Mouse (Mus musculus) embryonic fibroblast, embryonic 13.5 days (primary cell): Measurements from ENCODE around the gene Cfap221. TPM values are rescaled to one million over a fixed set of nuclear protein-coding genes. Genes with fewer than 3 reads are reported as not detected.

Source experiments
- H3K27ac ChIP-seq: 2 replicates; pipeline ENCODE4 v1.5.1; 2012; ENCODE audit warnings: low read length, control low read depth, inconsistent platforms; ENCODE audit not compliant: insufficient read depth
- H3K4me1 ChIP-seq: 2 replicates; pipeline ENCODE4 v1.6.1; 2011; ENCODE audit warnings: low read length; ENCODE audit not compliant: control insufficient read depth, insufficient read depth
- H3K4me3 ChIP-seq: 2 replicates; pipeline ENCODE4 v1.5.1; 2011; ENCODE audit warnings: mild to moderate bottlenecking, control low read depth, low read length; ENCODE audit not compliant: insufficient read depth
- CTCF ChIP-seq: IDR thresholded peaks from 2 replicates; pipeline ENCODE4 v1.5.1; 2011; ENCODE audit warnings: mild to moderate bottlenecking, control low read depth, low read length, moderate library complexity, borderline replicate concordance; ENCODE audit not compliant: insufficient read depth
- POLR2A ChIP-seq: IDR thresholded peaks from 2 replicates; pipeline ENCODE4 v1.6.1; 2011; ENCODE audit warnings: low read depth, mild to moderate bottlenecking, control low read depth, low read length, moderate library complexity
- polyA plus RNA-seq: library from polyadenylated mRNA; stranded (reverse); fragments of >200 nt; gene quantifications from 2 replicates; pipeline ENCODE4 v1.2.4, GENCODE M21; 2011; ENCODE audit warnings: low read depth; ENCODE audit not compliant: missing spikeins, insufficient read length

Cfap221 gene
- polyA plus RNA-seq, 1 experiment: not detected

GRCm38 (mm10) chr1:119957716-119958222, 39.3 kb downstream of the Cfap221 start:
- no peak overlapping the region for H3K4me3 ChIP-seq
- H3K4me1 ChIP-seq: no peaks in the 10 kb centered on the region
- TF ChIP-seq POLR2A (no peak), CTCF (no peak)
- H3K27ac ChIP-seq: no peak overlapping the region

DNA sequence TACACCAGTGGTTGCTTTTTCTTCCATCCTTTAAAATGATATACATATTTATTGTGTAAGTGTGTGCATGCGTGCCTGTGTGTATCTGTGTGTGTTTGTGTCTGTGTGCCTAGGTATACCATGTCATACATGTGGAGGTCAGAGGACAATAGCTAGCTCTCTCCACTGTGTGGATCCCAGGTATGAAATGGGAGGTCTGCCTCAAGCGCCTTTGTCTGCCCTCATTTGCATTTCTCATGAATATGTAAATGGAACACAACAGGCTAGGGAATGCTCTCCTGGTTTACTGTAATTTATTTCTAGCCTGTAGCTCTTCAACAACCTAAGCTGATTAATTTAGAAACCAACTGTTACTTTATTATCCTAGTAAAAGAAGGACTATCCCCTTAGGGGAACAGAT, 42.4 kb downstream of the Cfap221 start:
- Histone ChIP-seq H3K4me1 (no peaks in the 10 kb centered on the region), H3K27ac (no peak overlapping the region)
- TF ChIP-seq POLR2A: no peak
- TF ChIP-seq CTCF: no peak

GRCm38 (mm10) chr1:119953456-119953855, 43.6 kb downstream of the Cfap221 start:
- Histone ChIP-seq H3K27ac (no peak overlapping the region), H3K4me1 (no peaks in the 10 kb centered on the region), H3K4me3 (no peak overlapping the region)
- TF ChIP-seq POLR2A (no peak), CTCF (no peak)

More for the DNA sequence above, 42.4 kb downstream of the Cfap221 start:
- no peak overlapping the region for H3K4me3 ChIP-seq

- H3K4me1 ChIP-seq: no peaks in the 10 kb centered on the region
- no peak overlapping the region for H3K27ac ChIP-seq
- no peak overlapping the region for H3K4me3 ChIP-seq
- no peak for TF ChIP-seq POLR2A
- no peak for TF ChIP-seq CTCF
Measured at GRCm38 (mm10) chr1:119950086-119950485, 46.9 kb downstream of the Cfap221 start.

DNA sequence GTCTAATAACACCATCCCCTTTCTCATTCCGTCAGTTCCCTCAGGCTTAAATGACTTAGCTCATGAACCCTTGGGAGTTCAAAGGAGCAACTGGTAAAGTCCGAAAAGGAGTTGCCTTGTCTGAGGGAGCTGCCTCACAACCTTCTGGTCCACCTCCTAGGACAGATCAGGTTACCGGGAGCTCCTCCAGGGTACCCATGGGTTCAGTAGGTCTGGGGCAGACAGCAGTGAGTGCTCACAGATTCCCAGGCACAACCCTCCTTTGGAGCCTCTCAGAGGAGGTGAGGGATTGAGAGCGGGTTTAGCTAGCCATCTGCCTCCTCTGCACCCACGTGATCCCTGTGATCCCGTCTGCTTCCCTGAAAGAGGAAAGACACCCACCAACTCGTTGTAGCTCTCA, 60.2 kb downstream of the Cfap221 start:
- Histone ChIP-seq H3K27ac (no peak overlapping the region), H3K4me3 (no peak overlapping the region), H3K4me1 (no peaks in the 10 kb centered on the region)
- no peak for TF ChIP-seq POLR2A
- TF ChIP-seq CTCF: no peak

- Histone ChIP-seq H3K27ac (no peak overlapping the region), H3K4me3 (no peak overlapping the region), H3K4me1 (no peaks in the 10 kb centered on the region)
- TF ChIP-seq POLR2A (no peak), CTCF (no peak)
Measured at GRCm38 (mm10) chr1:119931421-119932150, 65.4 kb downstream of the Cfap221 start.

GRCm38 (mm10) chr1:119929715-119930114, 67.3 kb downstream of the Cfap221 start:
- H3K4me3 ChIP-seq: no peak overlapping the region
- TF ChIP-seq POLR2A (no peak), CTCF (no peak)

DNA sequence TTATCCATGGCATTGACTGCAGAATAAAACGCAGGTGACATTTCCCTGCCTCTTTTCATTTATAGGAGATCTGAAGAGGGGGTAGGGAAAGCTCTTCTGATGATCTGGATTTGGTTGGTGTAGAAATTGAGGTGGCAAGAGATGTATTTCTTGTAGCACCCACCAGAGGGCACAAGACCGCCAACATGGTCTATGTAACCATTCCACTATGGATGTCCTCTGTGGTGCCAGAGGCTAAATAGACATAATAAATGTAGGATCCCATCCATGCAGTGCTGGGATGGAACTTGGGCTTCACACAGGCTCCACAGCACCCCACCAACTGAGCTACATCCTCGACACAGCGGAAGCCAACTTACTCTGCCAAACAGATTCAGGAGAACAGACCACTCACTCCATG, 77.7 kb downstream of the Cfap221 start:
- TF ChIP-seq CTCF (no peak), POLR2A (no peak)
- no peak overlapping the region for H3K4me3 ChIP-seq
- no peaks in the 10 kb centered on the region for H3K4me1 ChIP-seq
- no peak overlapping the region for H3K27ac ChIP-seq

More at GRCm38 (mm10) chr1:119929715-119930114, 67.3 kb downstream of the Cfap221 start:
- no peak overlapping the region for H3K27ac ChIP-seq
- H3K4me1 ChIP-seq: no peaks in the 10 kb centered on the region

DNA sequence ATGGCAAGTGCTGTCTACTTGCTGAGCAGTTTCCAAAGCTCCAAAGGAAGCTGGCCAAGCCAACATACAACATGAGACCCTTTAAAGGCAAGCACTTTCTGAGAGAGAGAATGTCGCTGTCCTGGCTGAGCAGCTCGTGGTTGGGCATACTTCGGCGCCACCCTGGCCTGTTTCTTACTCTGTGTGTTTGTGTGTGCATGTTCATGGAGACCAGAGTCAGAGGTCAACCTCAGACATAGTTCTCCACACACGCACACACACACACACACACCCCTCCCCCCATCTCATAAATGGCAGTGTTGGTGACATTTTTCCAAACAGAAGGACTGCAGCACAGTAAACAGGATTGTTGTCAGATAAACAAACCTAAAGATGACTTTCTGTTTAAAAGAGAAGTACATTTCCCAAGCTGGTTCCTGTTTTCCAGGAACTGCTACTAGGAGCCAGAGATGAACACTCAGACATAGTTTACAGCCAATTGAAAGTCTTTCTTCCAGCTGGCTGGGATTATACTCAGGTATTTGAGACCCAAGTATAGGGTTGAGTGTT, 80.1 kb downstream of the Cfap221 start:
- no peak overlapping the region for H3K4me3 ChIP-seq
- H3K4me1 ChIP-seq: no peaks in the 10 kb centered on the region; the same call in 1 of the 2 replicates
- TF ChIP-seq CTCF (no peak), POLR2A (no peak)
- H3K27ac ChIP-seq: no peak overlapping the region
